Comparison of ENCODE assay signal across 7 mouse cellular contexts in genomic region chr17:23791079-23791357, GRCm38 (mm10). TPM values are rescaled to one million over a fixed set of nuclear protein-coding genes. Genes with fewer than 3 reads are reported as not detected.
A peak's percentile ranks its signal among the peaks of the same experiment; 100 is the strongest.
DNase-seq lines count a peak whose midpoint lies in the region; ATAC-seq lines count a peak whose summit lies in the region.

No protein-coding gene starts in this region.

- peak overlapping the region; percentile 73 for H3K4me2 ChIP-seq in neural tube, embryonic 11.5 days (ENCODE audit: low read depth)
- H3K4me2 ChIP-seq in forebrain, embryonic 12.5 days, result peak overlapping the region; percentile 74
- peak overlapping the region; percentile 76 for H3K4me2 ChIP-seq in limb, embryonic 15.5 days

- H3K27ac ChIP-seq in neural tube, embryonic 11.5 days (ENCODE audit: low read depth, low read length), result peak overlapping the region; percentile 86
- H3K27ac ChIP-seq in forebrain, embryonic 12.5 days, result peak overlapping the region; percentile 94
- peak overlapping the region; percentile 90; the same call in 1 of the 2 replicates for H3K27ac ChIP-seq in limb, embryonic 15.5 days

- no peaks in the 10 kb centered on the region for H3K36me3 ChIP-seq in neural tube, embryonic 11.5 days (ENCODE audit: control insufficient read depth, insufficient read depth, low read length)
- H3K36me3 ChIP-seq in forebrain, embryonic 12.5 days (replicated peaks), result no peaks in the 10 kb centered on the region
- H3K36me3 ChIP-seq in limb, embryonic 15.5 days, result no peaks in the 10 kb centered on the region

- DNase-seq in neural tube, embryonic 11.5 days (ENCODE audit: low spot score), result no peak
- DNase-seq in neural tube, embryonic 10.5 days (ENCODE audit: extremely low spot score, low spot score), result no peak
- peak; percentile 21 to 26 for DNase-seq in thymus, postnatal 36 days
- no peak for DNase-seq in embryo, embryonic 10.5 days (ENCODE audit: low spot score)
- no peak for DNase-seq in frontal cortex, adult 2 months (ENCODE audit: extremely low spot score in 1 of 2, low spot score in 1 of 2)

- H3K4me3 ChIP-seq in neural tube, embryonic 11.5 days (ENCODE audit: low read depth, low read length), result peak overlapping the region; percentile 34; the same call in 1 of the 2 replicates
- H3K4me3 ChIP-seq in forebrain, embryonic 12.5 days (replicated peaks), result peak overlapping the region; percentile 39
- H3K4me3 ChIP-seq in limb, embryonic 15.5 days, result peak overlapping the region; percentile 52

- peaks cover 4% of the 10 kb centered on the region; the same call in 1 of the 2 replicates for H3K4me1 ChIP-seq in neural tube, embryonic 11.5 days (ENCODE audit: control insufficient read depth, insufficient read depth, low read length)
- peaks cover 24% of the 10 kb centered on the region for H3K4me1 ChIP-seq in forebrain, embryonic 12.5 days
- peaks cover 19% of the 10 kb centered on the region for H3K4me1 ChIP-seq in limb, embryonic 15.5 days

- 55% methylated on average over 2 of the region's 2 CpGs for whole genome bisulfite sequencing in neural tube, embryonic 11.5 days
- WGBS in forebrain, embryonic 12.5 days, result 69% methylated on average over 2 of the region's 2 CpGs
- 37% methylated on average over 2 of the region's 2 CpGs for WGBS in limb, embryonic 15.5 days

- no peaks in the 10 kb centered on the region for H3K27me3 ChIP-seq in neural tube, embryonic 11.5 days (ENCODE audit: control insufficient read depth, insufficient read depth, low read length)
- no peaks in the 10 kb centered on the region for H3K27me3 ChIP-seq in forebrain, embryonic 12.5 days
- no peaks in the 10 kb centered on the region for H3K27me3 ChIP-seq in limb, embryonic 15.5 days

- peak overlapping the region; percentile 89 for H3K9ac ChIP-seq in neural tube, embryonic 11.5 days (ENCODE audit: low read length)
- peak overlapping the region; percentile 74; the same call in 1 of the 2 replicates for H3K9ac ChIP-seq in forebrain, embryonic 12.5 days
- H3K9ac ChIP-seq in limb, embryonic 15.5 days, result no peak overlapping the region

- no peak for ATAC-seq in neural tube, embryonic 11.5 days (ENCODE audit: insufficient read depth, low FRiP score, low TSS enrichment)
- ATAC-seq in forebrain, embryonic 12.5 days (ENCODE audit: low FRiP score), result no peak
- no peak for ATAC-seq in limb, embryonic 15.5 days (ENCODE audit: insufficient number of reproducible peaks, low FRiP score, low TSS enrichment, low read depth)

- H3K9me3 ChIP-seq in neural tube, embryonic 11.5 days (ENCODE audit: control insufficient read depth, low read length), result no peaks in the 10 kb centered on the region
- no peaks in the 10 kb centered on the region for H3K9me3 ChIP-seq in forebrain, embryonic 12.5 days
- H3K9me3 ChIP-seq in limb, embryonic 15.5 days, result no peaks in the 10 kb centered on the region

RNA-seq across cellular contexts. Expression of gene Srrm2, which starts 0.7 kb away (rescaled TPM):
- 399 and 408 TPM in 2 replicates for polyA plus RNA-seq in neural tube, embryonic 11.5 days (2014; fragmentation: Nextera tagmentation; extraction: Ambion mirVana)
- polyA plus RNA-seq in forebrain, embryonic 12.5 days (2016; fragmentation: Nextera tagmentation; extraction: Ambion mirVana), result 660 and 697 TPM in 2 replicates
- 425 and 436 TPM in 2 replicates for polyA plus RNA-seq in limb, embryonic 15.5 days (2015; fragmentation: Nextera tagmentation; extraction: Ambion mirVana)
- polyA plus RNA-seq in frontal cortex, adult 2 months (2012; rRNA removed), result 732 and 866 TPM in 2 replicates

RNA-seq across cellular contexts. Expression of gene Flywch2, which starts 5.1 kb away (rescaled TPM):
- polyA plus RNA-seq in neural tube, embryonic 11.5 days (2014; fragmentation: Nextera tagmentation; extraction: Ambion mirVana), result 29.1 and 32.6 TPM in 2 replicates
- 32.7 and 33.5 TPM in 2 replicates for polyA plus RNA-seq in forebrain, embryonic 12.5 days (2016; fragmentation: Nextera tagmentation; extraction: Ambion mirVana)
- polyA plus RNA-seq in limb, embryonic 15.5 days (2015; fragmentation: Nextera tagmentation; extraction: Ambion mirVana), result 34.2 and 39.9 TPM in 2 replicates
- polyA plus RNA-seq in frontal cortex, adult 2 months (2012; rRNA removed), result 38.8 and 41.8 TPM in 2 replicates

RNA-seq across cellular contexts. Expression of gene Flywch1, which starts 19.6 kb away (rescaled TPM):
- 173 and 197 TPM in 2 replicates for polyA plus RNA-seq in neural tube, embryonic 11.5 days (2014; fragmentation: Nextera tagmentation; extraction: Ambion mirVana)
- 173 and 179 TPM in 2 replicates for polyA plus RNA-seq in forebrain, embryonic 12.5 days (2016; fragmentation: Nextera tagmentation; extraction: Ambion mirVana)
- 65.7 and 69.8 TPM in 2 replicates for polyA plus RNA-seq in limb, embryonic 15.5 days (2015; fragmentation: Nextera tagmentation; extraction: Ambion mirVana)
- 208 and 231 TPM in 2 replicates for polyA plus RNA-seq in frontal cortex, adult 2 months (2012; rRNA removed)

RNA-seq across cellular contexts. Expression of gene Elob, which starts 37.9 kb away (rescaled TPM):
- 1,025 and 1,061 TPM in 2 replicates for polyA plus RNA-seq in neural tube, embryonic 11.5 days (2014; fragmentation: Nextera tagmentation; extraction: Ambion mirVana)
- 1,039 and 1,118 TPM in 2 replicates for polyA plus RNA-seq in forebrain, embryonic 12.5 days (2016; fragmentation: Nextera tagmentation; extraction: Ambion mirVana)
- 1,045 and 1,117 TPM in 2 replicates for polyA plus RNA-seq in limb, embryonic 15.5 days (2015; fragmentation: Nextera tagmentation; extraction: Ambion mirVana)
- polyA plus RNA-seq in frontal cortex, adult 2 months (2012; rRNA removed), result 610 and 742 TPM in 2 replicates

RNA-seq across cellular contexts. Expression of gene Prss33, which starts 44.8 kb away (rescaled TPM):
- polyA plus RNA-seq in neural tube, embryonic 11.5 days (2014; fragmentation: Nextera tagmentation; extraction: Ambion mirVana), result 0.18 TPM in 1 of 2 replicates, not detected in the other
- 0.14 TPM in 1 of 2 replicates, not detected in the other for polyA plus RNA-seq in forebrain, embryonic 12.5 days (2016; fragmentation: Nextera tagmentation; extraction: Ambion mirVana)
- polyA plus RNA-seq in limb, embryonic 15.5 days (2015; fragmentation: Nextera tagmentation; extraction: Ambion mirVana), result not detected in 2 replicates
- polyA plus RNA-seq in frontal cortex, adult 2 months (2012; rRNA removed), result 0.16 and 1.0 TPM in 2 replicates

Comparison
In these comparisons a context has a peak if more than half of its experiments do, and no peak if none do; other contexts are left out.
1. DNase-seq: peak in thymus, postnatal 36 days (2 of 2); none in neural tube, embryonic 11.5 days (single experiment), neural tube, embryonic 10.5 days (single experiment), embryo, embryonic 10.5 days (single experiment) and frontal cortex, adult 2 months (0 of 2).
2. Peak in every context shown above with its lines, with median percentiles within 50 percentile points of each other: H3K27ac ChIP-seq, H3K4me2 ChIP-seq and H3K4me3 ChIP-seq.